Mouse (Mus musculus) urinary bladder, postnatal 4 days (tissue): ENCODE measurements around the gene Dlgap3.

Source experiments
- DNase-seq, 2 experiments: peaks; one replicate each; pipeline ENCODE4 v3.0.0; 2021 to 2022; ENCODE audit warnings: low spot score in 2 of 2

Dlgap3 gene

DNA sequence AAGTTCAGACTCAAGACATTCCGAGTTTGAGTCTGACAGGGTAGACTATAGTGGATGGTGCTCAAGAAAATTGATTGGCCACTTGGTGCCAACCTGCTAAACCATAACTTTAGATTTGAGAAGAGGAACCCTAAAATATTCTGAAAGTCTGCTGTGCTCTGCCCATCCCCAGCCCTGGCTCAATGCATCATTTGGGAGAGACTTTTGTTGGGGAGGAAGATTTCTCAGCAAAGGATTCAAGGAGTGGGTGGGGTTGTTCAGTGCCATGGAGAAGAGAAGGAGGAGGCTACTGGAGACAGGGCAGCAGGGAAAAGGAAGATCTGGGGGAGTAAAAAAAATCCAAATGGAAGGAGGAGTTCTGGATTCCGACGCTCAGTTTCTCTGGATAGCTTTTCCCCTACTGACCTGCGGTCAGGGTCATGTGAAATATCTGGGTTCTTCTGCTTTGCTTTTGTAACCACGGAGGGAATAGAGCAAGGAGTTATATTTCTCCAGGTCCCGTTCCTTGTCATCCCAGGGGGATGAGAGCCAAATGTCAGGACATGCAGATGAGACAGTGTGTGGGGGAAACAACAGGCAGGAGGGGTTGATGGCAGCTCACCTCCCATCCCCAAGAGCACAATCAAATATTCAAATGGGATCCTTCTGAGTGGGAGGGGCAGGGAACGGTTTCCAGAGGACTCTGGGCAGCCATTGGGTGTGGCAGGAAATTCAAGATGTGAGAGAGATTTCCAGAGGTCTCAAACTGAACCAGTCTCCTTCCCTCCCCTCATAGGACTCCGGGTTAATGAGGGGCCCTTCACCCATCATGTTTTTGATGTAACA lies 5.3 kb downstream of the Dlgap3 start:
- no peak for DNase-seq

DNA sequence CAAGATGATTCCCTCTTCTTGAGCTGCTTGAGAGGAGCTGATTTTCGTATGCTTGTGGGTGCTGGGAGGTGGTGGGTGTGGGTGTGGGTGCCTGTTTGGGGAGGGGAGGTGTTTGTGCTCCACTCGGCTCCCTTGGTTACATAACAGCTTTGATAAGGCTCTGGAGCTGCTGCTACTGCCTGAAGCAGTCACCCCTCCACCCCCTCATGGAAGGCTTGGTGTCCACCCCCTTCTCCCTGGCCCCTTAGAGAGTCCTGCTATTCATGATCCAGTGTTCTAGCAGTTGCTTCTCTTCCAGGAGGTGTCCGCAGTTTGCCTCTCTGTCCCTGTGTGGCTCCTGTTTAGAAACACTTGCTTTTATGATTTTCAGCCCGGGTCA lies 5.9 kb downstream of the Dlgap3 start:
- no peak for DNase-seq

DNA sequence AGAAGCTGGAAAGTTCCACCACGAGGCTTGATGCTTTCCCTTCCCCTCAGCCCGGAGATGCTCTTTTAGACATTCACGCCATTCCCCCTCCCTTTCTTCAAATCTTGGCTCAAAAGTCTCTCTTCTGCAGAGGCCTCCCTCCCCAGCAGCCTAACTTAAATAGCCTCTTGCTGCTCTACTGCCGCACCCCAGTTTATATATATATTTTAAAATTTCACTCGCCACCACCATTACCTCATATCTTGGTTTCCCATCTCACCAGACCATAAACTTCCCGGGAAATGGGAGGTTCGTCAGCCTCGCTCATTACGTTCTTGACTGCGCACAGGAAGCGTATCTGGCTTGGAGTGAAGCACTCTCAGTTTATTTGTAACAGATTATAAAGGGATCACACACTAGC lies 9.0 kb downstream of the Dlgap3 start:
- no peak for DNase-seq

DNA sequence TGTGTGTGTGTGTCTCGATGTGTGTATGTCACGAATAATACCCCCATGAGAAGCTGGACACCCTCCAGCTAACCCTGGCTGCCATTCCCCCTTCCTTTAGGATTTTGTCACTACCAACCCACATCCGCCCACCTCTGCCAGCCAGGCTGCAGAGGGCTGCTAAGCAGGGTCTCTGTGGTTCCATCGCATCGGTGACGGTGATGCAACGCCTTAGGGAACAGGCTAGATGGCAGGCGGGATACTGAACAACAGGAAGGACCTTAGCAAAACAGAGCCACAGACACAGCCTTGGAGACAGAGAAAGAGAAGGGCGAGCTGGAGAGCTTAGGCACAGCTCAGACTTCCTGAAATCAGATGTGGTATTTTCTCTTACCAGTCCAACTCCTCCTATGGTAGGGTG lies 9.7 kb downstream of the Dlgap3 start:
- DNase-seq: no peak

DNA sequence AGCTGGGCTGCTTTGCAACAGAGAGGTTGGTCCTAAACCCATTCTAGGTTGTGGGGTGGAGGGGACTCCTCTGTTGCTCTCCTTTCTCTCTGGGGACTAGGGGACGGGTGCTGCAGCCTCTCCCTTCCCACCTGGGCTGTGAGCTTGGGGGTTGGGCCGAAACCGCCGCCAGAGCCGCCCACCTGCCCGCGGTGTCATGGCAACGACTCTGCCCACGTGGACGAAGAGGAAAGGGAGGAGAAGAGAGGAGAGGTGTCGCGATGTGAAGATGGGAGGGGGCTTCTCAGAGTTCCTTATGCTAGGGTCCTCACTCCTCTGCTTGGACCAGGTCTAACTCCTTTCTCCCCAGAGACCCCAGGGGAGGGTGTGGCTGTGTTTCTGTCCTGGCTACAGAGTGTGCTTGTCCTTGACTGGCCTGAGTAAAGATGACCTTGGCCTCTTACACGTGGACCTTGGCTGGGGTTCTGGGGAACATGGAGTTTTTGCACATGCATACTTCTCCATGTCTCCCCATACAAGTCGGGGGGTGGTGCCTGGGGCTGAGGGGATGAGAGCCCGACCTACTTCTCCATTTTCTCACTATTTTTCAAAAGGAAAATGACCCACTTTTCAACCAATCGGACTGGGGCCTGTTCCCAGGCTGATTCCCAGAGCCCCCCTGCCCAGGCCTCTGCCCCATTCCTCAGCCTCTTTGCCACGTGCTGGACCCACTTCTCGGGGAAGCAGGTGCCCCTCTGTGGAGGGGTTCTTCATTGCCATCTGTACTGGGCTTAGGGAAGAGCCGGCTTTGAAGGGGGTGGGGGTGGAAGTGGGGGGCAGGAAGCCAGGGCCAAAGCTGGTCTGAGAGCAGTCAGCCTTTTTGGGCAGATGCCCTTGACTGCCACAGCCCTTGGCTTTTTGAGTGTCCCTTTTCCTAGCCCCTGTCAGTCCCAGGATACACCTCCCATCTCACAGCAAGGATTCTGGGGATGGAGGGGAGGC lies 10.8 kb downstream of the Dlgap3 start:
- no peak for DNase-seq

DNA sequence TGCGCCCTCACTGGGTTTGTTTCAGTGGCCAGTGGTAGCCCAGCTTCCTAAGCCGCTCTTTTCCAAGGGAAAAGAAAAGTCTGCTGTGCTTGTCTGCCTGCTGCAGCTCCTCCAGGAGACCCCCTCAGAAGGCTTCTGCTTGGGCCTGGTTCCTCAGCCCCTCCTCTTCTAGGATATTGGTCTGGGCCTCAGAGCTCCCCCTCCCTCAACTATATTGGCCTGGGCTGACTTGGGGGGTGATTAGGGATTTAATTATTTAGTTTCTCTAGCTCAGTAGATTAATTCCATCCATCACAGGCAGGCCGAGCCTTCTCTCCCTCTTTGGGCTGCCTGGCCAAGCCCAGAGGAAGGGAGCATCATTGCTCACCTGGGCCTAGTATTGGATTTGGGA lies 11.4 kb downstream of the Dlgap3 start:
- no peak for DNase-seq

DNA sequence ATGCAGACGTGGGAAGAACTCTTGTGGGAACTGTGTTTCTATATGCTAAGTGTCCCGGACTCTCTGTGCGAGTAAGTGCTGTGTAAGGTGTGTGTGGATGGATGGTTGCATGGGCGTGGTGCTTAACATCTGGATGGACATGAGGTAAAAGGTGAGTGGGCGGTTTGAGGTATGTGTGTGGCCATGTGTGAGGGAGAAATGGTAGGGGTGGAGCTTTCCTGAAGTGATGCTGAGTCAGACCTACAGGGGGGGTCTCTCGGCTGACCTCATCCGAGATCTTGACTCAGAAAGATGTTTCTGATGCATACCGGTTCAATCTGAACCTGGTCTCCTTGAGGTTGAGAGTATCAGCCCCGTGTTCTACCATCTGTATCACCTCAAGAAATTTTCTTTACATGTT lies 12.0 kb downstream of the Dlgap3 start:
- DNase-seq: no peak

DNA sequence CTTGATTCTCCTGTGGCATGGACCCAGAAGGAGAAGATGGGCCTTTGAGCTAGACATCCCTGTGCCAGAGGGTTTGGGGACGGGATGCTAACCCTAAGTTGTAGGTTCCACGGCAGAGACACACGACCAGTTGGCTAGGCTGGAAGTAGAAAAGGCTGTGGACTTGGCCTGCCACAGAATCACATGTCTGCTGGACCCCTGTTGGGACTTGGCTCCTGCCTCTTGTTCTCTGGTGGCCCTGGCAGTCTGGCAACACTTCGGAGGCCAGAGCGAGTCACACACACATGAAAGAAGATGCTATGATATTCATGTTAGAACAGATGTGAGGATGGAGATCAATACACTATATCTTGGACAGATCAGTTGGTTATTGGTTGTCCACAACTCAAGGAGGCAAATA lies 14.9 kb downstream of the Dlgap3 start:
- no peak for DNase-seq

DNA sequence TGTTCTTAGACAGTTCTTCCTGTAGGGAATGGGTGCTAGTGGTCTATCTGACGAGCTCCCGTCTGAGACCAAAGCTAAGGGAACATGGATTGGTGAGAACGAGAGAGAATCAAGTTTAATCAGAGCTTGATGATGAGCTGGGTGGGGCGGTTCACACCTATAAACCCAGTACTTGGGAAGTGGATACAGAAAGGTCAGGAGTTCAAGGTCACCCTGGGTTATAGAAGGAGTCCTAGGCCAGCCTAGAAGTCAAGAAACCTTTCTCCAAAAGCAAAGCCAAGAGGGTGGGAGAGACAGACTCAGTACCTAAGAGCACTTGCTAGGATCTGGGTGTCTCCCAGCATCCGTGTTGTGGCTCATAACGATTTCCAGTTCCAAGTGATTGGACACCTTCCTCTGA lies 21.9 kb downstream of the Dlgap3 start:
- DNase-seq: no peak

DNA sequence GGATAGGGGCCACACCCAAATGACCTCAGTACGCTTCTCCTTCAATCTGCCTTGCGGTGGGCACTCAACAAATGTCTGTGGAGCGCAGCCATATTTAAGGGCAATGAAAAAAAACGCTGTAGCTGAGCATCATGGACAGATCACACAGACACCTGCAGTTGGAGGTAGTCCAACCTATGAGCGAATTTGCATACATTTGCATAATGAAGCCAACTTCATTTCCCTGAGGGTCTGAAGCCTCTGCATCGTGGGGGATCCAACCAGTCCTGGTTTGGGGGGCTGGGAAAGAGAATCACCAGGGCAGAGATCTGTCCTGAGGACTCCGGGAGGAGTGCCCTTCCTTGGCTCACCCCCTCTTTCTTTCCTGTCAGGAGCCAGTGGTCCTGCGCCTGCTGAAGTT lies 23.7 kb downstream of the Dlgap3 start:
- DNase-seq: no peak

DNA sequence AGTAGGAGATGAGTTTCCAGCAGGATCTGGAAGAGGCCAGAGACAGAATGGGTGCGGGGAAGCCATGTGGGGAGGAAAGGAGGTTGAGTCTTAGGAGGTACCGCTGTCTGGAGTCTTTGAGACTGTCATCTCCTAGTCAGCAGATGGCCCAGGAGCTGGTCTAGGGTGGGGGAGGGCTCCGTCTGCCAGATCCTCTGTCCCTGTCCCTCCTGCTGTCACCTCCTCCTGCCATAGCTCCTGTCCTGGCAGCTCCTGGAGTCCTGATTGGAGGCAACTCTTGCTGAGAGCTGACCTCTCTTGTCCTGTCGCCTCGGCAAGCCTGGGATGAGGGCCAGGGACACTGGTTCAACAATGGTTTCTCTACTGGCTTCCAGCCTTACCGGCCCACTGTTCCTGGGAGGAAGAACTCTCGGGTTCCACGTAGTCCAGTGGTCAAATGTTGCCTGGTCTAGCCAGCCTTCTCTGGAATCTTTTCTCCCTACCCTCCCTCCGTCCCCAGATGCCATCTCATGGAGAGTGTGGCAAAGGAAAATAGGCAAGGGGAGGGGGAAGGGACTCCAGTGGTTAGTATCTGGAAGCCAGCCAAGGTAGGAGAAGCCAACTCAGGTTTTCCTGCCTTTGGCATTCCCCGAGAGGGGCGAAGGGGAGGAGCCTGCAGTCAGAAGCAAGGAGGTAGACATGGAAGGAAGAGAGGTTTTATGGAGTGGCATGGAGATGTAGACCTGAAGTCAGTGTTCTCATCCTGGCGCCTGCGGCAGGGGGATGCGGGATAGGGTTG lies 24.6 kb downstream of the Dlgap3 start:
- no peak for DNase-seq

DNA sequence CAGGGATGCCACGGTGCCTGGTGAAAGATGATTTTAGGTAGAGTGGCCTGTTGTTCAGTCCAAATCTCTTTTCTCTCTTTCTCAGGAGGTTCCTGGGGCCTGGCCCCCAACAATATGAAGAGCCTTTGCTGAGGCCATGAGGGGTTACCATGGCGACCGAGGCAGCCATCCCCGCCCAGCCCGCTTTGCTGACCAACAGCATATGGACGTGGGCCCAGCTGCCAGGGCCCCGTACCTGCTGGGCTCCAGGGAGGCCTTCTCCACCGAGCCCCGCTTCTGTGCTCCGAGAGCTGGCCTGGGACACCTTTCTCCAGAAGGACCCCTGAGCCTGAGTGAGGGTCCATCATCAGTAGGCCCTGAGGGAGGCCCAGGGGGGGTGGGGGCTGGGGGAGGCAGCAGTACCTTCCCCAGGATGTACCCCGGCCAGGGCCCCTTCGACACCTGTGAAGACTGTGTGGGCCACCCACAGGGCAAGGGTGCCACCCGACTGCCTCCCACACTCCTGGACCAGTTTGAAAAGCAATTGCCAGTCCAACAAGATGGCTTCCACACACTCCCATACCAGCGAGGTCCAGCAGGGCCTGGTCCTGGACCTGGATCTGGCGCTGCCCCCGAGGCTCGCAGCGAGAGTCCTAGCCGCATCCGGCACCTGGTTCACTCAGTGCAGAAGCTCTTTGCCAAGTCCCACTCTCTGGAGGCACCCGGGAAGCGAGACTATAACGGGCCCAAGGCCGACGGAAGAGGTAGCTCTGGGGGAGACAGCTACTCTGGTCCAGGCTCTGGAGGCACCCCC lies 25.7 kb downstream of the Dlgap3 start:
- no peak for DNase-seq

DNA sequence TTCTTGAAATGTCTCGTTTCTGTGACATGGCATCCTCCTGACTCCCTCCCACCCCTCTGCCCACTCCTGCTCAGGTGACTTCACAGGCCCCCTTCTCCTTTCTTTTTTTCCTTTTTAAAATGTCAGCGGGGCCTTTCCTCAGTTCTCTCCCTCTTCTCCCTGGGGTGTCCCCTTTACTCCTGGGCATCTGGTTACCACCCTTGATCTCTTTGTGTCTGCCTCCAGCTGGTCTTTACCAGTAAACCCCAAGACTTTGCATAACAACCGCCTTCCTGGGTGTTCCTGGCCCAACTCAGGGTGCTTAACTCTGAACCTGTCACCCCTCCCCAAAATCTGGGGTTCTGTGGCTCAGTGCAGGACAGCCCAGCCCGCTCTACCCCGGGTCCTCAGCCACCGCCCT lies 29.6 kb downstream of the Dlgap3 start:
- DNase-seq: no peak

DNA sequence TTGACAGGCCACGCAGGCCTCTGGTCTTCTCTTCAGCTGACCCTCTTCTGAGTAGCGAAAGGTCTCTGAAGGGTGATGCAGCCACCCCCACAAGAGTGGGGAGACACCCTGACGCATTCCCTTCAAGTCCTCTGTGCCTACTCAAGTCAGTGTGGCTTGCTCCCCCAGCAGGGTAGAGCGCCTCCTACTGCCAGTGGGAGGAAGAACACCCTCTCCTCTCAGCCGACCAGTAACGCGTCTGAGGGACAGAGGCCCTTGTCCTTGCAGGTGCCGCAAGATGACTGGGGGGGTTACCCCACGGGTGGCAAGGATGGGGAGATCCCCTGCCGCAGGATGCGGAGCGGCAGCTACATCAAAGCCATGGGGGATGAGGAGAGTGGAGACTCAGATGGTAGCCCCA lies 30.4 kb downstream of the Dlgap3 start:
- DNase-seq: no peak

DNA sequence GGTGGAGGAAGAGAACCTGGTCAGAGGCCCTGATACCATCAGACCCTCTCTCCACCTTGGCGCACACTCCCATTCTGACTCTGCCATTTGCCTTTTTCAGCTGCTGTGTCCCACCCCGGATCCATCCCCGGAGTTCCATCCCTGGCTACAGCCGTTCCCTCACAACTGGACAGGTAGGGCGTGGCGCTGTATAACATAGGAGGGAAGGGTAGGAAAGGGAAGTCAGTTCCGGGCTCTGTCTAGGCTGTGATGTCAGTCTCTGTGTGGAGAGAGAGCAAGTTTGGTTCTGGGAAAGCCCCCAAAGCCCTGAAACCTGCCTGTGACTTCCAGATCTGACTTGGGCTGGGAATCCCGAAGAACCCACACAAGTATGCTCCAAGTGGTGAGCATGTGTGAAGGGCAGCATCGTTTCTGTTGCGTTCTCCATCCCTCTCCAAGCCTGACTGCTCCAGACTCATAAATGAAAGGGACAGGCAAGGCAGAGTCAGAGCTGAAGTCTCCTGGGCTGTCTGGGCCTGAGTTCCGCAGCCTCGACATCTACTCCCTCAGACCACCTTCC lies 31.2 kb downstream of the Dlgap3 start:
- no peak for DNase-seq

DNA sequence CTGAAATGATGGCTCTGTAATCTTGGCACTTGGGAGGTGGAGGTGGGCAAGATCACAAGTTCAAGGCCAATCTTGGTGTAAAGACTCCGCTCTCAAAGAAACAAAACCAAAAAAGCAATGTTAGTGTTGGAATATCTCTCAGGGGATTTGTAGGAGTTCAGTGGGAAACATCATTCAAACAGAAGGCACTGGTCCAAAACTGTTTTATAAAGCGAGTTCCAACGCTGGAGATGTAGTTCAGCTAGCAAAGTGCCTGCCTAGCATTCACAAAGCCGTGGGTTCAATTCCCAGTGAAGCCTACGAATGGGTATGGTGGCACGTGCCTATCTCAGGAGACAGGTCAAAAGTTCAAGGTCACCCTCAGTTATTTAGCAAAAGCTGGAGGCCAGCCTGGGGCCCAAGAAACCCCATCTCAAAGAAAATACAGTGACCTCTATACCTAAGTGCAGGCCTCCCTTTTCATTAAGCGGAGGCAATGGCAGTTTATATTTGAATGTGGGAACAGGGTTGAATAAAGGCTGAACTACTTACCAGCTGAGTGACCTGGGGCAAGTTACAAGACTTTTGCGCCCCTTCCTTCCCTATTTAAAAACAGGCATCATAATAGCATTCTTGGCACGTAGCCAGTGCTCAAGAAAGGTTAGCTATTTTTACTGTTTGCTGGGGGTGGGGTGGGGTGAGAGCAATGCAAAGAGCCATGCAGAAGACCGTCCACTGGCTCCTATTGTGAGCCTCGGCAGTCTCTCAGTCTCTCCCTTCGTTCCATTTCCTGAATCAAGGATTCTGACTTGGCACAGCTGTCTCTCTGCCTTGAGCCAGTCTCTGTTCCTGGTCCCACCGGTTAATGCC lies 32.0 kb downstream of the Dlgap3 start:
- no peak for DNase-seq

DNA sequence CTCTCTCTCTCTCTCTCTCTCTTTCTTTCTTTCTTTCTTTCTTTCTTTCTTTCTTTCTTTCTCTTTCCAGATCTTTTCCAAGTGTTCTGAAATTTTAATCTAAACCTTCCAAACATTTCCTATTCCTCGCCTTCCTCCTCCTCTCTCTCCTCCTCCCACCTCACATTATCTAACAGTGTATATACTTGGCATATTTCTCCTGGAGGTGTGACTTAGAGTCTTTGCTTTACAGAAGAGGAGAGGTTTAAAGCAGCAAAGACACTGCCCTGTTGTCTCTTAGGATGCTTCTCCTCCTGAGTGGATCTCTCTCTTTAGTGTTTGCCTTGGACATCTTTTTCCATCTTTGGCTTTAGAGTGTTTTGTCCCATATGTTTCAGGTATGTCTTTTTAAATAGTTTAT lies 34.1 kb downstream of the Dlgap3 start:
- no peak for DNase-seq

DNA sequence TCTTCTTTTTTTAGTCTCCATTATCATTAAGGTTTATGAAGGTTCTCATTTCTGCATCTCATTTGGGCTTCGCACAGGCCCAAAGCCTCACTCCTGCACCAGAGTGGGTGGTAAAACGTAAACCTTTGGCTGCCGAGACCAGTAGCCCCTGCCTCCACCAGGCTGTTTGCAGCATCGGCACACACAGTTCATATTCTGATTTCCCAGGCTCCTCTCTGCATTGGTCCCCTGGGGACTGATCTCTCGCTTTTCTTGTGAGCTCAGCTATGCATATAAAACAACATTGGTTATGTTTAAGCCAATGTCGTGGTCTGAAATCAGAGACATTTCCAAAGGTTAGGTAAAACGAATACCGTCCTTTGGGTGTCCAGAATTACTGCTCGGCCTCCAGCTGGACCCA lies 42.3 kb downstream of the Dlgap3 start:
- DNase-seq: no peak

DNA sequence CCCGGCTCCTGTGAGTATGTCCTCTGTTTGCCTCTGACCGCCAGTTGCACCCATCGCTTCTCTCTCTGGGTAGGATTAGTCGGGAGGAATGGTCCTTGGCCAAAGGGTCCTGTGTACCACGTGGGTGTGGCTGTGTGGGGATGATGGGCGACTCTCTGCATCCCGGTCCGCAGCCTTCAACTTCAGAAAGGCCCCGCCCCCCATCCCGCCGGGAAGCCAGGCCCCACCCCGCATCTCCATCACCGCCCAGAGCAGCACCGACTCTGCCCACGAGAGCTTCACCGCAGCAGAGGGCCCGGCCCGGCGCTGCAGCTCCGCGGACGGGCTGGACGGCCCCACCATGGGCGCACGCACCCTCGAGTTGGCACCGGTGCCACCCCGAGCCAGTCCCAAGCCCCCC lies 45.5 kb downstream of the Dlgap3 start:
- no peak for DNase-seq

DNA sequence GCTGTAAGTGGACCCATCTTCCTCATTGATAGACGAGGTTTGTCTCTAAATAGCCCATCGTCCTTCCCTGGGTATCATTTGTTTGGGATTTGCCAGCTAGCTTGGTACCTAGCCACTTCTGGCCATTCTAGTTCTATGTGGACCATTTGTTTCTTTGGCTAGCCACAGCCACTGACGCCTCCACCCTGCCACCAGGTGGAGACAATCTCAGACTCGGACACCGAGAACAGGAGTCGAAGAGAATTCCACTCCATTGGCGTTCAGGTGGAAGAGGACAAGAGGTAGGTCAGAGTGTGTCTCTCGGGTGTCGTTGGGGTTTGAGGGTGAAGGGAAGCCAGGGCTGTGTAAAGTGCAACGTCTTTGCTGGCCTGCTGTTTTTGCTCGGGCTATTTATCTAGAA lies 46.1 kb downstream of the Dlgap3 start:
- no peak for DNase-seq
